Mouse (Mus musculus): ENCODE measurements around the gene Sptlc2. TPM values are rescaled to one million over a fixed set of nuclear protein-coding genes. Genes with fewer than 3 reads are reported as not detected.
"Not testable (repeated sequence)": the region's sequence is repeated elsewhere in the genome, so short reads cannot be mapped to it uniquely, and the experiment has no call there.

The Sptlc2 gene
- total RNA-seq, 1 experiment from 2014 or later, result 293 TPM

GRCm38 (mm10) chr12:87331053-87331456 is 57.1 kb downstream of the Sptlc2 start:
- no peak for DNase-seq

- no peak for DNase-seq
Measured at GRCm38 (mm10) chr12:87330213-87330612, 57.9 kb downstream of the Sptlc2 start.

- no peak for DNase-seq
Measured at GRCm38 (mm10) chr12:87328025-87328424, 60.1 kb downstream of the Sptlc2 start.

GRCm38 (mm10) chr12:87327610-87328009 is 60.5 kb downstream of the Sptlc2 start:
- no peak for DNase-seq

GRCm38 (mm10) chr12:87325452-87325851 is 62.7 kb downstream of the Sptlc2 start:
- no peak for DNase-seq

GRCm38 (mm10) chr12:87319229-87319628 is 68.9 kb downstream of the Sptlc2 start:
- DNase-seq, result no peak

- DNase-seq, result no peak
Measured at GRCm38 (mm10) chr12:87317951-87318350, 70.2 kb downstream of the Sptlc2 start.

GRCm38 (mm10) chr12:87313098-87313497 is 75.1 kb downstream of the Sptlc2 start:
- no peak for DNase-seq

- DNase-seq, result not testable (repeated sequence)
Measured at GRCm38 (mm10) chr12:87306584-87306844, 81.6 kb downstream of the Sptlc2 start.

GRCm38 (mm10) chr12:87305767-87306583 is 82.2 kb downstream of the Sptlc2 start:
- DNase-seq, result no peak

- DNase-seq, result no peak
Measured at GRCm38 (mm10) chr12:87301189-87301588, 87.0 kb downstream of the Sptlc2 start.

- DNase-seq, result no peak
Measured at GRCm38 (mm10) chr12:87300441-87300690, 87.8 kb downstream of the Sptlc2 start.

- DNase-seq, result peak; percentile 47
Measured at GRCm38 (mm10) chr12:87299657-87300440, 88.3 kb downstream of the Sptlc2 start, which contains the start of gene Ism2. Ism2 (minus strand) TSS chr12:87299705.

GRCm38 (mm10) chr12:87299037-87299656 is 89.0 kb downstream of the Sptlc2 start:
- DNase-seq, result no peak

- no peak for DNase-seq
Measured at GRCm38 (mm10) chr12:87293934-87294333, 94.2 kb downstream of the Sptlc2 start.

GRCm38 (mm10) chr12:87289100-87289499 is 99.1 kb downstream of the Sptlc2 start:
- no peak for DNase-seq

GRCm38 (mm10) chr12:87284726-87285125 is 103.4 kb downstream of the Sptlc2 start:
- DNase-seq, result no peak

- no peak for DNase-seq
Measured at GRCm38 (mm10) chr12:87284268-87284667, 103.9 kb downstream of the Sptlc2 start.

GRCm38 (mm10) chr12:87283706-87284105 is 104.4 kb downstream of the Sptlc2 start:
- no peak for DNase-seq

GRCm38 (mm10) chr12:87282743-87283142 is 105.4 kb downstream of the Sptlc2 start:
- DNase-seq, result no peak

- DNase-seq, result no peak
Measured at GRCm38 (mm10) chr12:87281766-87282165, 106.4 kb downstream of the Sptlc2 start.

- DNase-seq, result no peak
Measured at GRCm38 (mm10) chr12:87279879-87280278, 108.3 kb downstream of the Sptlc2 start.

GRCm38 (mm10) chr12:87279350-87279749 is 108.8 kb downstream of the Sptlc2 start:
- no peak for DNase-seq
